Mouse (Mus musculus) erythroblast, embryonic 14.5 days (primary cell): ENCODE data around the gene Fezf2.

Experiments
- GATA1 ChIP-seq: IDR thresholded peaks from 2 replicates; pipeline ENCODE4 v1.6.1; 2012; ENCODE audit warnings: low read length, inconsistent platforms, mixed read lengths
- TAL1 ChIP-seq: IDR thresholded peaks from 3 replicates; pipeline ENCODE4 v1.6.1; 2012; ENCODE audit warnings: low read length, inconsistent platforms, mixed read lengths

DNA sequence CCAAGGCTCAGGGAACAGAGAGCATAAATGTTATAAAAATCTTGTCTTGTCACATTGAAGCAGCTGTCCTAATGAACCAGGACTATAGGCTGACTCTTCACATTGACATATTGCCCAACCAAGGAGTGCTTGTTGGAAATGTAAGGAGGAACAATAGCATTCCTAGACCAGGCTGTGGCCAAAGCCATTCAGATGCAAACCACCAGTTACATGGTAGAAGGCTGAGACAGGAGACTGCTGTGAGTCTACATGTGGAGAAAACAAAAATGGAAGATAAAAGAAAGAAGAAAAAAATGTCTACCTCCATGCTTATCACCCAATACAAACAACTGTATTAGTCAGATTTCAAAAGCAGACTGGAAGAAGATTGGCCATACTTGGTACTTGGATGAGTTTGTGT, 48.8 kb downstream of the Fezf2 start:
- TF ChIP-seq GATA1 (no peak), TAL1 (no peak)
